Mouse (Mus musculus) lung, postnatal 36 days (tissue): Measurements from ENCODE around the gene Gm4559.
A peak's percentile ranks its signal among the peaks of the same experiment; 100 is the strongest.
"Not testable (repeated sequence)": the region's sequence is repeated elsewhere in the genome, so short reads cannot be mapped to it uniquely, and the experiment has no call there.

ENCODE experiments used
- DNase-seq: peaks from one replicate; pipeline ENCODE4 v3.0.0; 2022; ENCODE audit warnings: mixed read lengths

The Gm4559 gene

DNA sequence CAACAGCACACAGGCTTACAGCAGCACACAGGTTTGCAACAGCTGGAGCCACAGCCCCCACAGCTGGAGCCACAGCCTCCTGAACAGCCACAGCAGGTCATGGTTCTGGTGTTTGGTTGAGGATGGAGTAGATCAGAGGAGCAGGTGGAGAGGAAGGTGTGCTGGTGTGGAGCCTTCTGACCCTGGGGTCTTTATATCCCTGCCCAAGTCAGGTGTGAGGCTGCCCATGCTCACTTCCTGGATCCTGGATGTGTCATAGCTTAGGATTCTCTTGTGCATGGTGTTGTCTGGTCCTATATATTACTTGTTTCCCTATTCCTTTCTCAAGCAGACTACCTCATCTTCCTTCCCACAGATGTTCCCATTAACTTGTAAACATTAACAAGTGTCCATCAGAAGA, at the start of gene Gm4559:
Gene Gm4559, minus strand, starts transcription at position 101 of the 400 bp plus-strand sequence.
- not testable (repeated sequence) for DNase-seq

GRCm38 (mm10) chr7:142323396-142324117, 49.4 kb upstream of the Gm4559 start:
- DNase-seq: no peak

DNA sequence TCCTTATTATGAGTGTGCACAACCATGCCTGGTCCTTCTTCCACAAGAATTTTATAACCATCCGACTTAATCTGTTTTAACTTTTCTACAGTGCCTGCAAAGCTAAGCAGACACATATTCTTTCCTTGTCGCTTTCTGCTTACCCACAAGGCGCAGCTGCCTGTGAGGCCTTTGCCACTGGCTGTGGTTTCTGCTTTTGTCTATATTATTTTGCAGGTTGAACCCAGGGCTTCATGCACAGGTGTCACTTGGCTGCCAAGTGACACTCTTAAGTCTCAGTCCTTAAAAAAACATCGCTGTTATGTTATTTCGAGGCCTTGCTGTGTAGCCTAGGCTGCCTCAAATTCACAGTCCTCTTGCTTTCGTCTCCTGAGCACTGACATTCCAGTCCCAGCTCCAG, 48.5 kb upstream of the Gm4559 start:
- DNase-seq: no peak

GRCm38 (mm10) chr7:142321637-142322306, 47.6 kb upstream of the Gm4559 start:
- DNase-seq: not testable (repeated sequence)

- DNase-seq: no peak
These were observed 46.7 kb upstream of the Gm4559 start for GRCm38 (mm10) chr7:142320906-142321305.

DNA sequence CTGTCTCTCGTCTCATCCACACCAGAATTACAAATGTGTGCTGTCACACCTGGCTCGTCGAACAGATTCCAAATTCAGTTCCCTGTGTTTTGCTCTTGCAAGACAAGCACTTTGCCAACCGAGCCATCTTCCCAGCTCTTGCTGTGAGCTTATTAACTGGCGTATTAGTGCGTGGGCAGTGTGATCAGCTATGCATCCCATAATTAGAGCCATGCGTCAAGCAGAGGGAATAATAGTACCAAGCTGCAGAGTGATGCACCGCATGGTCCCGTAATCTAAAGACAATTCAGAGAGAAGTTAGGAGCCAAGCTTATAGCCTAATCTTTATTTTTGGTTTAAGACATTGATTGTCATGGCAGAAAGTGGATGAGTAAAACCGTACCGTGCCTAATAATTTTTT, 45.0 kb upstream of the Gm4559 start:
- no peak for DNase-seq

DNA sequence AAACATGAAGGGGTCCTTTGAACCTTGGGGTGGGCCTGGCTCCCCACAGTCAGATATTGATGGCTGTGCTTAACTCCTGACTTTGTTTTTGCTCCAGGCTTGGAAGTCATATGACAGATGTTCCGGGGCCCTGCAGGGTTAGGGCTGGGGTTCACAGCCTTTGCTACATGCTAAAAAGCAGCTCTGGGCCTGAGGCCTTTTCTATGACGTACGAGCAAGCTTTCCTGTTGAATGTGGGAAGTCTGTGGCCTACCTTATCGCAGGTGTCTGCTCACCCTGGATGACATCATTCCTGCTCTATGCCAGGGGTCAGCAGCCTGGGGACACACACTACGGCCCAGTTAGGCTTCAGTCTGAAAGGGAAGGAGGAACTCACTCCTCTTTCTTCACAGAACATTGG, 43.1 kb upstream of the Gm4559 start:
- DNase-seq: no peak

- DNase-seq: peak; percentile 41
These were observed 42.4 kb upstream of the Gm4559 start for GRCm38 (mm10) chr7:142316558-142316957.

GRCm38 (mm10) chr7:142314600-142315285, 40.6 kb upstream of the Gm4559 start:
- no peak for DNase-seq

GRCm38 (mm10) chr7:142303929-142304328, 29.8 kb upstream of the Gm4559 start:
- DNase-seq: not testable (repeated sequence)

- no peak for DNase-seq
These were observed 29.1 kb upstream of the Gm4559 start, which contains the start of gene Krtap5-4 for GRCm38 (mm10) chr7:142303249-142303648. Krtap5-4 (plus strand) TSS chr7:142303549.

GRCm38 (mm10) chr7:142297018-142297417, 22.9 kb upstream of the Gm4559 start, which contains the start of gene Krtap5-1:
Krtap5-1 (minus strand) TSS chr7:142297118.
- DNase-seq: not testable (repeated sequence)

DNA sequence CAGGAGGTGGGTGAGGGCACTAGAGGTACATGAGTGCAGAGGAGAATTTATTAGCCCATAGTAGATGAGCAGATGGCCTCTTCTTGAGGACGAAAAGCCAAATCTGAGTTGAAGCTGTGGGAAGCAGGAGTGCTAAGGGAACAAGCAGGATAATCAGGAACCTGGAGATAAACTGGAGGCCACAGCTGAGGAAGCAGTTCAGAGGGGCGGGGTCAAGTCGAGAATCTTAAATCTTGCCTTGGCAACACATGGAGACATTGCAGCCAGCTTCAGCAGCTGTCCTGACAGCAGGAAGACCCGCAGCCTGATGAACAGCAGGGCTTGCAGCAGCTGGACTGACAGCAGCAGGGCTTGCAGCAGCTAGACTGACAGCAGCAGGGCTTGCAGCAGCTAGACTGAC, 21.9 kb upstream of the Gm4559 start:
- not testable (repeated sequence) for DNase-seq

DNA sequence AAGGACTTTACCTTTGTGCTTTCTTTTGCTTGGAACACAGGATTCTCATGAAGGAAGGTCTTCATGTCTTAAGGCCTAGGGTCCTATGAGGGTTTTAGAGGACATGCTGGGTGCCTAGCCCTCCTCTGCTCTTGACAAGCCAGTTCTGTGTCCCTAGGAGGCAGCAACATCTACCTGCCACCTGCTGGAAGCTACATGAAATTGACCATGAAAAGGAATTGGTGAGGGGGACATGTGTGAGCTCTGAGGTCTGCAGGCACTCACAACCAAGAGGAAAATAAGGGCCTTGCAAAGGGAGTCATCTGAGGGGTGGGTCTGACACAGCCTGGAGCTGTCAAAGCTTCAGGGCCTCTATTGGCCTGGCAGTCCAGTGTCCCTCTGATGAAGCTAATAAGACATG, 21.3 kb upstream of the Gm4559 start:
- no peak for DNase-seq

GRCm38 (mm10) chr7:142293851-142294250, 19.7 kb upstream of the Gm4559 start:
- DNase-seq: peak; percentile 46

GRCm38 (mm10) chr7:142285910-142286612, 11.9 kb upstream of the Gm4559 start:
- DNase-seq: peak; percentile 82

- peak; percentile 54 for DNase-seq
These were observed 11.1 kb upstream of the Gm4559 start for GRCm38 (mm10) chr7:142285130-142285835.

GRCm38 (mm10) chr7:142284615-142285080, 10.5 kb upstream of the Gm4559 start:
- DNase-seq: peak; percentile 96

DNA sequence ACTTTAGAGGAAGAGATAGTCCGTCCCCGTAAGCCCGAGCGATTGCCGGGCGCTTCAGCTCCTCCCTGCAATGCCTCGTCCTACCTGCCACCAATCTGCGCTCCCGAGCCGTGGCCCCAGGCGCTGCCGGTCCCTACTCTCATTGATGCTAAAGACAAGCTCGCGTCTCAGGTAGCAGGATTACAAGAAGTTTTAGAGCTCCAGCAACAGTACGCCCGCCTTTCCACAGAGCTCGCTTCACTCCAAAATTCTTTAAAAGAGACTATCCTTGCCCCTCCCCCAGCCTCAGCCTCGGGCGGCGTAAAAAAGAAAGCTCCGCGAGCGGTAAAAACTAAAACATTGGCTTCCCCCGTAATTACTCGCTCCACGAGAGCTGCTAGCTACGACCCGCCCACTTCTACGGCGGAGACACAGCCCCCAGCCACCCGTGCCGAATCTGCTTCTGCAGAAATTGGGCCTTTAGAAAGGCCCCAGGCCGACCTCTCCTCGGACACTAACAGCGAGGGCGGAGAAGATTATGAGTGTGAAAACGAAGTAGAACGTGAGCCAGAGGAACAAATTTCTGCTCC, 9.9 kb upstream of the Gm4559 start:
- peak; percentile 58 for DNase-seq

DNA sequence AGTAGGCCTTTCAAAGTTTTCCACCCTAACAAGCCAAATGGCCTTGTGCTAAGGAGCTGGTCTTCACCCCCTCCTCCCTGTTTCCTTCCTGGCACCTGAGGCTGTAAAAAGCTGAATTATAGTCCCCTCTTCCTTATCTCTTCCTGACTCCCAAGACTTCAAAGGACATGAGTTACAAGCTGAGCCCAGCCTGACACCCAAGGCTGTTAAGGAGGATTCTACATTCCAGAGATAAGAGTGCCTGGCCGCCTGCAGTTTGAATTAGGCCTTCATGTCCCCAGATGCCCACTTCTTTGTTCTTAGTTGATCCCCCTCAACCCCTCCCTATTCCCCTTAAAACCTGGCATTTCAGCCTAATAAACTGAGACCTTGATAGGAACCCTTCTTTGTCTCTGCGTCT, 8.7 kb upstream of the Gm4559 start:
- DNase-seq: not testable (repeated sequence)

GRCm38 (mm10) chr7:142279291-142279690, 5.1 kb upstream of the Gm4559 start:
- DNase-seq: not testable (repeated sequence)

GRCm38 (mm10) chr7:142278183-142278582, 4.0 kb upstream of the Gm4559 start:
- peak; percentile 79 for DNase-seq
